Mouse (Mus musculus): ENCODE measurements around the gene Syn3.

GRCm38 (mm10) chr10:86344654-86345053 is 154.0 kb downstream of the Syn3 start:
- TF ChIP-seq POLR2A (IDR thresholded peaks at IDR 0.05; ENCODE audit: insufficient read depth, low read length) (no peak), EP300 (IDR thresholded peaks at IDR 0.05; ENCODE audit: insufficient read depth, low read depth, low read length) (no peak), CTCF (IDR thresholded peaks at IDR 0.05; ENCODE audit: low read depth, low read length) (no peak)

All from ES-Bruce4 (cell line).